Mouse (Mus musculus) neural tube, embryonic 13.5 days (tissue): ENCODE data around the gene Kif26b. TPM values are rescaled to one million over a fixed set of nuclear protein-coding genes. Genes with fewer than 3 reads are reported as not detected.

Source experiments
- ATAC-seq: fragments of 200-750 bp; cut with Nextera tagmentation; 2 replicates; pipeline ENCODE4 v1.8.0; 2017; ENCODE audit warnings: low read depth, mild to moderate bottlenecking, moderate TSS enrichment, moderate library complexity
- H3K27ac ChIP-seq: fragments of 300-500 bp; sonication (generic); replicated peaks from 2 replicates; pipeline ENCODE4 v1.5.1; 2015; ENCODE audit warnings: moderate library complexity, mild to moderate bottlenecking, inconsistent platforms
- H3K27me3 ChIP-seq: fragments of 300-500 bp; sonication (generic); 2 replicates; pipeline ENCODE4 v1.6.1; 2015; ENCODE audit warnings: mild to moderate bottlenecking, inconsistent platforms
- H3K36me3 ChIP-seq: fragments of 300-500 bp; sonication (generic); 2 replicates; pipeline ENCODE4 v1.6.1; 2015; ENCODE audit warnings: mild to moderate bottlenecking, inconsistent platforms
- H3K4me1 ChIP-seq: fragments of 300-500 bp; sonication (generic); replicated peaks from 2 replicates; pipeline ENCODE4 v1.6.1; 2015; ENCODE audit warnings: inconsistent platforms
- H3K4me2 ChIP-seq: fragments of 300-500 bp; sonication (generic); 2 replicates; pipeline ENCODE4 v1.6.1; 2015; ENCODE audit warnings: inconsistent platforms, mild to moderate bottlenecking, moderate library complexity
- H3K4me3 ChIP-seq: fragments of 300-500 bp; sonication (generic); 2 replicates; pipeline ENCODE4 v1.5.1; 2015; ENCODE audit warnings: mild to moderate bottlenecking, inconsistent platforms
- H3K9ac ChIP-seq: fragments of 300-500 bp; sonication (generic); 2 replicates; pipeline ENCODE4 v1.6.1; 2015; ENCODE audit warnings: moderate library complexity, mild to moderate bottlenecking, inconsistent platforms
- H3K9me3 ChIP-seq: fragments of 300-500 bp; sonication (generic); 2 replicates; pipeline ENCODE4 v1.6.1; 2016; ENCODE audit warnings: inconsistent platforms
- WGBS: fragments of 180-500 bp; shearing (Covaris S2); methylation state at CpG from one replicate; pipeline ENCODE4 v1.1.7; 2015; 5-methylcytosine and 5-hydroxymethylcytosine counted together
- polyA plus RNA-seq: library from polyadenylated mRNA; unstranded; fragments of >200 nt; fragmentation: Nextera tagmentation; extraction: Ambion mirVana; gene quantifications from 2 replicates; pipeline ENCODE4 v1.2.1, GENCODE M21; 2015

The Kif26b gene
- polyA plus RNA-seq, 1 experiment from 2014 or later = 10.5 TPM

DNA sequence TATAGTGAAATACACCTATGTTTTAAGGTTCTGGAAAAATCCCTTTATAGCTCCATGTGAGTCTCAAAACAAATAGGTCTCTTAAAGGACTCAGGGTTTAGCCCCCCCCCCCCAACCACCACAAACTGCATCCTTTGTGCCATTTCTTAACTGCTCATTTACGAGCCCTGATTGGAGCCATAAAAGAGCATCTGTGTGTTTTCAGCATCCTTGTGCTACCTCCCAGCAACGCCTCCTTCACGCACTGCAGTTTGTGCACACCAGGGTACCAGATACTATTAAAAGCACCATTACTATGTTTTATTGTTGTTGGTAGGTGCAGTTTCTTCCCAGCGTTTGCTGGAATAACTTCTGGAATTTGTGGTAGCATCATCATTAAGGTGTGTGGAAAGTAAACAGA lies 42.1 kb downstream of the Kif26b start:
- Histone ChIP-seq H3K4me2 (no peak overlapping the region), H3K9ac (no peak overlapping the region), H3K4me3 (no peak overlapping the region), H3K27ac (peak overlapping the region; percentile 54; the same call in 1 of the 2 replicates), H3K27me3 (no peaks in the 10 kb centered on the region), H3K4me1 (peaks cover 68% of the 10 kb centered on the region), H3K36me3 (peaks cover 6% of the 10 kb centered on the region; the same call in 1 of the 2 replicates), H3K9me3 (peaks cover 10% of the 10 kb centered on the region; the same call in 1 of the 2 replicates)
- ATAC-seq = peak; percentile 58; the same call in 1 of the 2 replicates
- 13% methylated on average over 4 of the region's 4 CpGs for WGBS

- Histone ChIP-seq H3K27me3 (no peaks in the 10 kb centered on the region), H3K9ac (no peak overlapping the region), H3K27ac (peak overlapping the region; percentile 54), H3K36me3 (peaks cover 6% of the 10 kb centered on the region; the same call in 1 of the 2 replicates), H3K9me3 (peaks cover 10% of the 10 kb centered on the region; the same call in 1 of the 2 replicates), H3K4me2 (0 out of 2 replicates have a peak overlapping the region, but pooled peaks have one; percentile 5), H3K4me1 (peaks cover 65% of the 10 kb centered on the region), H3K4me3 (no peak overlapping the region)
- no peak for ATAC-seq
- 20% methylated on average over 13 of the region's 13 CpGs for WGBS
Observed at GRCm38 (mm10) chr1:178571885-178572444, 43.0 kb downstream of the Kif26b start.

DNA sequence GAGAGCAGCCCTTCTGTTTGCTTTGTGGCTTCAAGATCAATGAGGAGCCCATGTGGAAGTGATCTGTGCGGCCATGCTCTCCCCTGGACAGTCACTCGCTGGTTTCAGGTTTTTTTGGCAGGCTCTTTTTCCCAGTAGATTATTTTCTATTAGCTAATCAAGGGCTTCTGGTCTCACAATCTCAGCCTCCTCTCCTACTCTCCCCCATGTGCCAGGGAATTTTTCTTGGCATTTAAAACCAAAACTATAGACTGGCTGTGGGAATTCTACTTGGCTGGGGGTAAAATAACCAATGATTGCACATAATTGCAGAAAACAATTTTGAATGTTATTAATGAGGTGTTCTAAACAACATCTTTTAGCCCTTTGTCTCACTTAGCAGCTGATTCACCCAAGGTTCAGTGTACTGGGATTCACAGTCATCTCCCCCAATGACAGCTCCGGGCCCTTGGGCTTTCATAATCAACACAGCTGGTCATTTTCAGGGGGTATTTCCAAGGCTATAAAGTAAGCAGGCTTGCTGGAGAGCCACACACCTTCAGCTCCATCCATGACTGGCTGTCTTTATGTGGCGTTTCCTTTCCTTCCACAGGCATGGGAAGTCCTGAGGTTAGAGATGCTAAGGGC lies 44.6 kb downstream of the Kif26b start:
- Histone ChIP-seq H3K4me3 (no peak overlapping the region), H3K4me1 (peaks cover 50% of the 10 kb centered on the region), H3K4me2 (no peak overlapping the region), H3K9me3 (peaks cover 10% of the 10 kb centered on the region; the same call in 1 of the 2 replicates), H3K9ac (no peak overlapping the region), H3K27me3 (no peaks in the 10 kb centered on the region), H3K27ac (no peak overlapping the region), H3K36me3 (peaks cover 6% of the 10 kb centered on the region; the same call in 1 of the 2 replicates)
- no peak for ATAC-seq
- WGBS = 76% methylated on average over 4 of the region's 4 CpGs

GRCm38 (mm10) chr1:178575706-178576105 lies 46.8 kb downstream of the Kif26b start:
- H3K9ac ChIP-seq = no peak overlapping the region
- 92% methylated on average over 2 of the region's 2 CpGs for WGBS
- peaks cover 10% of the 10 kb centered on the region; the same call in 1 of the 2 replicates for H3K9me3 ChIP-seq
- no peaks in the 10 kb centered on the region for H3K27me3 ChIP-seq
- H3K4me2 ChIP-seq = no peak overlapping the region
- peaks cover 28% of the 10 kb centered on the region for H3K4me1 ChIP-seq
- ATAC-seq = no peak
- peaks cover 6% of the 10 kb centered on the region; the same call in 1 of the 2 replicates for H3K36me3 ChIP-seq
- H3K27ac ChIP-seq = no peak overlapping the region
- no peak overlapping the region for H3K4me3 ChIP-seq

DNA sequence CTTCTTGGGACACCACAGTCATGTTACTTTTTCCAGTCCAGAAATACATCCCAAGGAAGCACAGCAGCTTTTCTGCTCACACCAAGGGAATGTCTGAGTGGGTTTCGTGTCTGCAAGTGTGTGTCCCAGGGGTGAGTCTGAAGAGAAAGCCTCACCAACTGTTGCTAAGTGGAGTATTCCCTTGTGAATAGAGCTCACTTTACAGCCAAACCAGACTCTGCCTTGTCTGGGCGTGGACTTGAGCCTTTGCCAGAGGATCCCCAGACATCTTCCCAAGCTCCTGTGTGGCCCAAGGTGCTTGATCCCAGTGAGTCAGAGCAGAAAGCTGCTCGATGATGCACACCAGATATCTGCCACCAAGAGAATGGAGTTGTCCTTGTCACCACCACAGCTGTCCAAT lies 48.0 kb downstream of the Kif26b start:
- Histone ChIP-seq H3K4me1 (peaks cover 16% of the 10 kb centered on the region), H3K27me3 (no peaks in the 10 kb centered on the region), H3K4me3 (no peak overlapping the region), H3K36me3 (peaks cover 6% of the 10 kb centered on the region; the same call in 1 of the 2 replicates), H3K9ac (no peak overlapping the region), H3K27ac (no peak overlapping the region), H3K9me3 (peaks cover 10% of the 10 kb centered on the region; the same call in 1 of the 2 replicates), H3K4me2 (no peak overlapping the region)
- 87% methylated on average over 3 of the region's 3 CpGs for WGBS
- ATAC-seq = no peak

DNA sequence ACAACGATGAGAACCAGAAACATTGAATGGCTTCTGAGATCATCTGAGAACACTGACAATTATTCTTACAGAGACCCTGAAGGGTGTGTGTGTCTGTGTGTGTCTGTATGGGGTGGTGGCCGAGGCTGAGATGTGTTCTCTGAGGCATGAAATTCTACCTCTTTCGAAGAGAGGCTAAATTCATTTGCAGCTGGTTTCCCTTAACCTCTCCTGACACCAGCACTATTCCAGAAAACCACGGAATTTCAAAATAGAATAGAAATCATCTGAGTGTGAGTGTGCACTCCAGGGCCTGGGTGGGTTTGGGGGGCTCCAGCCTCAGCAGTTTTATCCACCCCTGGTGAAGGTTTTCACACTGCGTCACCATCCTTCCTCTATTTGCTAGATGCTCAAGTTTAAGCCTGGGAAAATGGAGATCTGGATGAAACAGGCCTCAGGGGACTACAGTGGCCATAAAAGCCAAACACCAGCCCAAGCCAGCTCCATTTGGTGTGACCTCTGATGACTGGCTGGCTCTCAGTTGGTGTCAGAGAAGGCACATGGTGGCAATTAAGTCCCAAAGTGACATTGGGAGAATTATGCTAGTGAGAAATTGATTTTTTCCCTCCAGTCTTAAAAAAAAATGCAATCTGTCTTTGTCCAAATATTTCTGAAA lies 56.6 kb downstream of the Kif26b start:
- ATAC-seq = no peak
- Histone ChIP-seq H3K36me3 (no peaks in the 10 kb centered on the region), H3K4me1 (peaks cover 38% of the 10 kb centered on the region), H3K4me3 (no peak overlapping the region), H3K9ac (no peak overlapping the region), H3K4me2 (no peak overlapping the region), H3K27ac (0 out of 2 replicates have a peak overlapping the region, but pooled peaks have one; percentile 23), H3K9me3 (no peaks in the 10 kb centered on the region), H3K27me3 (no peaks in the 10 kb centered on the region)
- 38% methylated on average over 5 of the region's 5 CpGs for WGBS

DNA sequence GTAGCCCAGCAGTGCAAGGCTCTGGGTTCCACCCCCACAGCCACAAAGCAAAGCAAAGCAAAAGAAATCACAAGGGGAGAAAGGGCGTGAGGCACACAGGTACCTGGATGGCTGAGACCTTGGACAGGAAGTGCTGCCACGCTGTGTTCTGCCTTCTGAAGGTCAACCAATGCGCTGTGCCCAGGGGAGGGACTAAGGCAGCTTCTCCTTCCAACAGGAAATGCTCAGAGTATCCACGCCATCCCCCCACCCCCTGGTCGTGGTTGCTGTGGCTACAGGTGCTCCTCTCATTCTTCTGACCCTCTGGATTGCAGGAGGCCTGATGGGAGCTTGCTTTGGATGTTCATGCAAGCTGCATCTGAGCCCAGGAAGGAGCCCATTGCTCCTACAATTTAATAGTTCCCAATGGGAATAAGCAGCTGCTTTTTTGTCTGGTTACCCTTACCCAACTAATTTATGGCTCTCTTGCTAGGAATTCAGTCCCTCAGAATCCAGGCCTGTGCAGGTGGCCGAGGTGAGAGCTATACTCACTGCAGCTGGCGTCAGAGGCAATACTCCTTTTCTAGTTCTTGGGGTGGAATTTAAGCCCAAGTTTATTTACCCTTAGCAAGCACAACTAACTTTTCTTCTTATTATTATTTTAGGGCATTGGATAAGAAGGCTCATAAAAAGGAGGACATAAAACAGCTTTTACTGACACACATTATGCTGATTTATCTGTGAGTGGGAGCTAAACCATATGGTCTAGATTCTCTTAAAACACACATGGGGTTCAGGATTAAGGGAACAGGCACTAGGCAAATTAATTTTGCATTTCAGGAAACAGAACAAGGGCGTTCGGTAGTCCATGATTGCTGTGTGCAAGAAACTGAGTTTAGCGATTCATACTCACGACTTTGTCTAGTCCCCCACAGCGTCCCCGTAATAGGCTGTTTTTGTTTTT lies 61.6 kb downstream of the Kif26b start:
- peaks cover 22% of the 10 kb centered on the region for H3K4me1 ChIP-seq
- ATAC-seq = peak; percentile 52
- 0 out of 2 replicates have a peak, but pooled peaks cover under 1% of the 10 kb centered on the region for H3K9me3 ChIP-seq
- no peak overlapping the region for H3K9ac ChIP-seq
- H3K27me3 ChIP-seq = no peaks in the 10 kb centered on the region
- H3K4me2 ChIP-seq = no peak overlapping the region
- no peak overlapping the region for H3K4me3 ChIP-seq
- WGBS = 54% methylated on average over 13 of the region's 13 CpGs
- no peak overlapping the region for H3K27ac ChIP-seq
- no peaks in the 10 kb centered on the region for H3K36me3 ChIP-seq

- H3K9me3 ChIP-seq = 0 out of 2 replicates have a peak, but pooled peaks cover 2% of the 10 kb centered on the region
- no peak overlapping the region for H3K4me2 ChIP-seq
- no peak for ATAC-seq
- no peak overlapping the region for H3K27ac ChIP-seq
- no peaks in the 10 kb centered on the region for H3K27me3 ChIP-seq
- peaks cover 9% of the 10 kb centered on the region for H3K4me1 ChIP-seq
- H3K9ac ChIP-seq = no peak overlapping the region
- no peaks in the 10 kb centered on the region; the same call in 1 of the 2 replicates for H3K36me3 ChIP-seq
- no peak overlapping the region for H3K4me3 ChIP-seq
- WGBS = 96% methylated on average over 3 of the region's 3 CpGs
Observed at GRCm38 (mm10) chr1:178597113-178597512, 68.2 kb downstream of the Kif26b start.

- Histone ChIP-seq H3K9ac (no peak overlapping the region), H3K9me3 (0 out of 2 replicates have a peak, but pooled peaks cover 2% of the 10 kb centered on the region), H3K4me2 (no peak overlapping the region), H3K4me1 (peaks cover 9% of the 10 kb centered on the region), H3K36me3 (no peaks in the 10 kb centered on the region; the same call in 1 of the 2 replicates), H3K27ac (no peak overlapping the region), H3K27me3 (no peaks in the 10 kb centered on the region), H3K4me3 (no peak overlapping the region)
- ATAC-seq = no peak
- 76% methylated on average over 6 of the region's 6 CpGs for WGBS
Observed at GRCm38 (mm10) chr1:178597757-178598156, 68.8 kb downstream of the Kif26b start.

- Histone ChIP-seq H3K27me3 (no peaks in the 10 kb centered on the region), H3K4me3 (no peak overlapping the region), H3K9ac (no peak overlapping the region), H3K9me3 (no peaks in the 10 kb centered on the region), H3K4me1 (peaks cover 9% of the 10 kb centered on the region), H3K36me3 (no peaks in the 10 kb centered on the region; the same call in 1 of the 2 replicates), H3K27ac (no peak overlapping the region), H3K4me2 (no peak overlapping the region)
- no peak for ATAC-seq
- 84% methylated on average over 15 of the region's 15 CpGs for WGBS
Observed at GRCm38 (mm10) chr1:178600851-178601569, 72.1 kb downstream of the Kif26b start.
